In genomic region chr17:84707407-84707806, GRCm38 (mm10) we compare ENCODE assay signal across 11 mouse cellular contexts. TPM values are rescaled to one million over a fixed set of nuclear protein-coding genes. Genes with fewer than 3 reads are reported as not detected.
DNase-seq lines count a peak whose midpoint lies in the region; ATAC-seq and TF ChIP-seq lines count a peak whose summit lies in the region.
"Had no signal": no experiment of that assay in that cellular context is flagged by ENCODE, and none has a peak within 500 bp of the region (broad histone marks: within the 10 kb centered on the region; RNA-seq: fewer than 3 reads in every experiment).

No protein-coding gene starts in this region.

- peaks cover 30% of the 10 kb centered on the region for H3K36me3 ChIP-seq in intestine, postnatal 0 days (ENCODE audit: control insufficient read depth, insufficient read depth)
- peaks cover 3% of the 10 kb centered on the region; the same call in 1 of the 2 replicates for H3K36me3 ChIP-seq in intestine, embryonic 16.5 days (ENCODE audit: control insufficient read depth, insufficient read depth, low read length)
- H3K36me3 ChIP-seq in midbrain, embryonic 11.5 days (ENCODE audit: control insufficient read depth, insufficient read depth, low read length), result peaks cover 7% of the 10 kb centered on the region
- peaks cover 64% of the 10 kb centered on the region for H3K36me3 ChIP-seq in midbrain, embryonic 10.5 days

- no peak overlapping the region for H3K9ac ChIP-seq in intestine, postnatal 0 days (ENCODE audit: low read depth, low read length)
- no peak overlapping the region for H3K9ac ChIP-seq in intestine, embryonic 16.5 days (ENCODE audit: low read depth, low read length)
- no peak overlapping the region for H3K9ac ChIP-seq in midbrain, embryonic 11.5 days (ENCODE audit: low read length)

- WGBS in intestine, postnatal 0 days, result 68% methylated on average over 4 of the region's 4 CpGs
- 71% methylated on average over 4 of the region's 4 CpGs for WGBS in intestine, embryonic 16.5 days
- 66% methylated on average over 4 of the region's 4 CpGs for WGBS in midbrain, embryonic 11.5 days
- 69% methylated on average over 4 of the region's 4 CpGs for WGBS in midbrain, embryonic 10.5 days

- H3K9me3 ChIP-seq in intestine, postnatal 0 days (ENCODE audit: control insufficient read depth), result no peaks in the 10 kb centered on the region
- H3K9me3 ChIP-seq in intestine, embryonic 16.5 days (ENCODE audit: control insufficient read depth, low read length), result no peaks in the 10 kb centered on the region
- H3K9me3 ChIP-seq in midbrain, embryonic 11.5 days (ENCODE audit: control insufficient read depth, low read length), result no peaks in the 10 kb centered on the region
- H3K9me3 ChIP-seq in midbrain, embryonic 10.5 days (replicated peaks), result no peaks in the 10 kb centered on the region

- TF ChIP-seq CTCF in intestine, postnatal 0 days (IDR thresholded peaks at IDR 0.05; ENCODE audit: low read depth), result peak; percentile 57

- H3K4me3 ChIP-seq in intestine, postnatal 0 days (ENCODE audit: low read depth, low read length), result no peak overlapping the region
- H3K4me3 ChIP-seq in intestine, embryonic 16.5 days (ENCODE audit: low read length), result no peak overlapping the region
- H3K4me3 ChIP-seq in midbrain, embryonic 11.5 days (ENCODE audit: low read depth, low read length), result no peak overlapping the region
- H3K4me3 ChIP-seq in midbrain, embryonic 10.5 days, result no peak overlapping the region

- DNase-seq in midbrain, embryonic 11.5 days (ENCODE audit: low spot score, missing footprints), result peak; percentile 73
- no peak for DNase-seq in midbrain, embryonic 10.5 days (ENCODE audit: low spot score)
- DNase-seq in MEL-GATA-1-ER (ENCODE audit: extremely low read depth, low read depth), result peak; percentile 8
- DNase-seq in mesoderm, embryonic 11.5 days (ENCODE audit: low read depth, low spot score), result peak; percentile 25
- DNase-seq in cerebellum, postnatal 4 days (ENCODE audit: low spot score in 2 of 2), result no peak
- DNase-seq: gastrocnemius, postnatal 14 days; heart, postnatal 36 days; lung, adult 18-20 months; right cerebral cortex, postnatal 25 days had no signal

- H3K4me2 ChIP-seq in intestine, postnatal 0 days (replicated peaks; ENCODE audit: low read depth), result no peak overlapping the region
- H3K4me2 ChIP-seq in intestine, embryonic 16.5 days (ENCODE audit: low read depth, low read length), result no peak overlapping the region
- H3K4me2 ChIP-seq in midbrain, embryonic 11.5 days, result no peak overlapping the region

- ATAC-seq in intestine, postnatal 0 days, result no peak
- no peak for ATAC-seq in intestine, embryonic 16.5 days
- ATAC-seq in midbrain, embryonic 11.5 days (ENCODE audit: low FRiP score), result no peak

- no peaks in the 10 kb centered on the region for H3K27me3 ChIP-seq in intestine, postnatal 0 days (replicated peaks; ENCODE audit: control insufficient read depth, insufficient read depth, low read length)
- H3K27me3 ChIP-seq in intestine, embryonic 16.5 days (replicated peaks; ENCODE audit: control insufficient read depth, insufficient read depth, low read length), result no peaks in the 10 kb centered on the region
- no peaks in the 10 kb centered on the region for H3K27me3 ChIP-seq in midbrain, embryonic 11.5 days (ENCODE audit: control insufficient read depth, insufficient read depth, low read length)
- H3K27me3 ChIP-seq in midbrain, embryonic 10.5 days (ENCODE audit: low read depth, poor library complexity, severe bottlenecking), result no peaks in the 10 kb centered on the region

- H3K27ac ChIP-seq in intestine, postnatal 0 days (ENCODE audit: low read depth, low read length), result no peak overlapping the region
- H3K27ac ChIP-seq in intestine, embryonic 16.5 days (ENCODE audit: low read length), result no peak overlapping the region
- no peak overlapping the region for H3K27ac ChIP-seq in midbrain, embryonic 11.5 days (ENCODE audit: low read depth, low read length)
- H3K27ac ChIP-seq in midbrain, embryonic 10.5 days (replicated peaks), result no peak overlapping the region

- no peaks in the 10 kb centered on the region for H3K4me1 ChIP-seq in intestine, postnatal 0 days (replicated peaks; ENCODE audit: control insufficient read depth, insufficient read depth, low read length)
- no peaks in the 10 kb centered on the region for H3K4me1 ChIP-seq in intestine, embryonic 16.5 days (ENCODE audit: control insufficient read depth, insufficient read depth, low read length)
- H3K4me1 ChIP-seq in midbrain, embryonic 11.5 days (ENCODE audit: control insufficient read depth, insufficient read depth, low read length), result peaks cover 2% of the 10 kb centered on the region; the same call in 1 of the 2 replicates
- peaks cover 20% of the 10 kb centered on the region for H3K4me1 ChIP-seq in midbrain, embryonic 10.5 days

RNA-seq across cellular contexts. Expression of gene Abcg5, which starts 24.6 kb away (rescaled TPM):
- 59.8 and 68.3 TPM in 2 replicates for polyA plus RNA-seq in intestine, postnatal 0 days (2015; fragmentation: Nextera tagmentation; extraction: Ambion mirVana)
- 3.7 and 6.5 TPM in 2 replicates for polyA plus RNA-seq in intestine, embryonic 16.5 days (2015; fragmentation: Nextera tagmentation; extraction: Ambion mirVana)
- polyA plus RNA-seq in midbrain, embryonic 11.5 days (2014; fragmentation: Nextera tagmentation; extraction: Ambion mirVana), result 1.9 and 2.4 TPM in 2 replicates
- polyA plus RNA-seq in midbrain, embryonic 10.5 days (2016; fragmentation: Nextera tagmentation; extraction: Ambion mirVana), result 1.6 and 3.0 TPM in 2 replicates

RNA-seq across cellular contexts. Expression of gene Abcg8, which starts 31.3 kb away (rescaled TPM):
- polyA plus RNA-seq in intestine, postnatal 0 days (2015; fragmentation: Nextera tagmentation; extraction: Ambion mirVana), result 47.4 and 56.7 TPM in 2 replicates
- 1.2 and 2.1 TPM in 2 replicates for polyA plus RNA-seq in intestine, embryonic 16.5 days (2015; fragmentation: Nextera tagmentation; extraction: Ambion mirVana)
- polyA plus RNA-seq in midbrain, embryonic 11.5 days (2014; fragmentation: Nextera tagmentation; extraction: Ambion mirVana), result 0.21 TPM in 1 of 2 replicates, not detected in the other
- 0.15 TPM in 1 of 2 replicates, not detected in the other for polyA plus RNA-seq in midbrain, embryonic 10.5 days (2016; fragmentation: Nextera tagmentation; extraction: Ambion mirVana)

Comparison
In these comparisons a context has a peak if more than half of its experiments do, and no peak if none do; other contexts are left out.
1. DNase-seq: peak in midbrain, embryonic 11.5 days (single experiment), MEL-GATA-1-ER (single experiment) and mesoderm, embryonic 11.5 days (single experiment); none in midbrain, embryonic 10.5 days (single experiment) and cerebellum, postnatal 4 days (0 of 2).
2. RNA of gene Abcg8, which starts 31.3 kb away (polyA plus RNA-seq): 47.4 to 56.7 TPM in intestine, postnatal 0 days; 1.2 to 2.1 TPM in intestine, embryonic 16.5 days, 0.15 TPM in midbrain, embryonic 10.5 days and 0.21 TPM in midbrain, embryonic 11.5 days; every median in the first group is over 10 times any median in the second.